In genomic region chr5:45519960-45520808, GRCm38 (mm10) we compare ENCODE assay signal across 8 mouse cellular contexts. TPM values are rescaled to one million over a fixed set of nuclear protein-coding genes. Genes with fewer than 3 reads are reported as not detected.
DNase-seq lines count a peak whose midpoint lies in the region; ATAC-seq lines count a peak whose summit lies in the region.

TSS of gene Med28 (plus strand) at chr5:45520229.

- H3K27me3 ChIP-seq in forebrain, embryonic 11.5 days (ENCODE audit: control insufficient read depth, insufficient read depth, low read length): no peaks in the 10 kb centered on the region
- H3K27me3 ChIP-seq in heart, embryonic 16.5 days (ENCODE audit: control insufficient read depth, insufficient read depth, low read length): no peaks in the 10 kb centered on the region
- H3K27me3 ChIP-seq in liver, embryonic 15.5 days: no peaks in the 10 kb centered on the region
- no peaks in the 10 kb centered on the region for H3K27me3 ChIP-seq in neural tube, embryonic 12.5 days (replicated peaks)

- H3K27ac ChIP-seq in forebrain, embryonic 11.5 days (ENCODE audit: low read depth, low read length): no peak within 1 kb of the TSS
- 0 out of 2 replicates have a peak within 1 kb of the TSS, but pooled peaks have one; percentile 25 for H3K27ac ChIP-seq in heart, embryonic 16.5 days (ENCODE audit: low read length)
- peak within 1 kb of the TSS; percentile 78 for H3K27ac ChIP-seq in liver, embryonic 15.5 days (replicated peaks)
- H3K27ac ChIP-seq in neural tube, embryonic 12.5 days: no peak within 1 kb of the TSS

- H3K4me3 ChIP-seq in forebrain, embryonic 11.5 days (ENCODE audit: low read depth, low read length): peak within 1 kb of the TSS; percentile 94
- peak within 1 kb of the TSS; percentile 78 for H3K4me3 ChIP-seq in heart, embryonic 16.5 days (ENCODE audit: low read length)
- H3K4me3 ChIP-seq in liver, embryonic 15.5 days (replicated peaks): peak within 1 kb of the TSS; percentile 93
- H3K4me3 ChIP-seq in neural tube, embryonic 12.5 days: peak within 1 kb of the TSS; percentile 89

- H3K36me3 ChIP-seq in forebrain, embryonic 11.5 days (ENCODE audit: control insufficient read depth, insufficient read depth, low read length): no peaks in the 10 kb centered on the region; the same call in 1 of the 2 replicates
- H3K36me3 ChIP-seq in heart, embryonic 16.5 days (ENCODE audit: control insufficient read depth, insufficient read depth): peaks cover 7% of the 10 kb centered on the region
- H3K36me3 ChIP-seq in liver, embryonic 15.5 days (replicated peaks): peaks cover 13% of the 10 kb centered on the region
- H3K36me3 ChIP-seq in neural tube, embryonic 12.5 days: peaks cover 15% of the 10 kb centered on the region

- WGBS in forebrain, embryonic 11.5 days: 2% methylated on average over 56 of the region's 56 CpGs
- 2% methylated on average over 56 of the region's 56 CpGs for WGBS in heart, embryonic 16.5 days
- WGBS in liver, embryonic 15.5 days (ENCODE audit: insufficient replicate concordance): 2% methylated on average over 56 of the region's 56 CpGs
- 3% methylated on average over 56 of the region's 56 CpGs for WGBS in neural tube, embryonic 12.5 days

- no peaks in the 10 kb centered on the region for H3K9me3 ChIP-seq in forebrain, embryonic 11.5 days (ENCODE audit: control insufficient read depth, low read length)
- no peaks in the 10 kb centered on the region for H3K9me3 ChIP-seq in heart, embryonic 16.5 days (replicated peaks; ENCODE audit: control insufficient read depth, low read length)
- no peaks in the 10 kb centered on the region for H3K9me3 ChIP-seq in liver, embryonic 15.5 days (replicated peaks)
- H3K9me3 ChIP-seq in neural tube, embryonic 12.5 days: no peaks in the 10 kb centered on the region

- peak within 1 kb of the TSS; percentile 90 for H3K4me2 ChIP-seq in forebrain, embryonic 11.5 days (ENCODE audit: low read depth, low read length, severe bottlenecking)
- peak within 1 kb of the TSS; percentile 93 for H3K4me2 ChIP-seq in heart, embryonic 16.5 days (ENCODE audit: low read depth, low read length)
- H3K4me2 ChIP-seq in liver, embryonic 15.5 days: peak within 1 kb of the TSS; percentile 82
- H3K4me2 ChIP-seq in neural tube, embryonic 12.5 days (replicated peaks): peak within 1 kb of the TSS; percentile 74

- peak; percentile 97 for ATAC-seq in forebrain, embryonic 11.5 days (replicated peaks; ENCODE audit: low FRiP score)
- peak; percentile 96 for ATAC-seq in heart, embryonic 16.5 days (replicated peaks; ENCODE audit: extremely low read depth, insufficient read depth, low FRiP score)
- peak; percentile 89 for ATAC-seq in liver, embryonic 15.5 days (ENCODE audit: insufficient read depth)
- peak; percentile 98 for ATAC-seq in neural tube, embryonic 12.5 days (ENCODE audit: low FRiP score, low read depth)

- peaks cover 5% of the 10 kb centered on the region; the same call in 1 of the 2 replicates for H3K4me1 ChIP-seq in forebrain, embryonic 11.5 days (replicated peaks; ENCODE audit: control insufficient read depth, insufficient read depth, low read length)
- peaks cover 18% of the 10 kb centered on the region for H3K4me1 ChIP-seq in heart, embryonic 16.5 days (ENCODE audit: control insufficient read depth, insufficient read depth, low read length)
- peaks cover 23% of the 10 kb centered on the region for H3K4me1 ChIP-seq in liver, embryonic 15.5 days (replicated peaks)
- H3K4me1 ChIP-seq in neural tube, embryonic 12.5 days: peaks cover 15% of the 10 kb centered on the region

- H3K9ac ChIP-seq in forebrain, embryonic 11.5 days (ENCODE audit: low read length): peak within 1 kb of the TSS; percentile 90
- H3K9ac ChIP-seq in heart, embryonic 16.5 days (ENCODE audit: low read length): peak within 1 kb of the TSS; percentile 84
- H3K9ac ChIP-seq in liver, embryonic 15.5 days: peak within 1 kb of the TSS; percentile 91
- peak within 1 kb of the TSS; percentile 83 for H3K9ac ChIP-seq in neural tube, embryonic 12.5 days

- DNase-seq in CD8-positive naive resting alpha-beta T cell, adult 2 months (ENCODE audit: low read depth in 2 of 2, low spot score in 2 of 2): peak; percentile 89 to 90
- DNase-seq in c-Kit-positive CD71-negative TER-119-negative erythroid progenitor cells, embryonic 14.5 days (ENCODE audit: low read depth): peak; percentile 72
- DNase-seq in forebrain, embryonic 11.5 days (ENCODE audit: low spot score): peak; percentile 96
- peak; percentile 96 for DNase-seq in kidney, postnatal 36 days
- peak; percentile 68 for DNase-seq in telencephalon, adult 2 months (ENCODE audit: low read depth, low spot score)

RNA-seq across cellular contexts. Expression of gene Med28, which starts in this region (rescaled TPM):
- 266 and 285 TPM in 2 replicates for polyA plus RNA-seq in forebrain, embryonic 11.5 days (2014; fragmentation: Nextera tagmentation; extraction: Ambion mirVana)
- 169 and 170 TPM in 2 replicates for polyA plus RNA-seq in heart, embryonic 16.5 days (2015; fragmentation: Nextera tagmentation; extraction: Ambion mirVana)
- polyA plus RNA-seq in liver, embryonic 15.5 days (2015; fragmentation: Nextera tagmentation; extraction: Ambion mirVana): 82.1 and 92.2 TPM in 2 replicates
- 257 and 275 TPM in 2 replicates for polyA plus RNA-seq in neural tube, embryonic 12.5 days (2016; fragmentation: Nextera tagmentation; extraction: Ambion mirVana)

Comparison
In these comparisons a context has a peak if more than half of its experiments do, and no peak if none do; other contexts are left out.
1. H3K27ac ChIP-seq: peak in heart, embryonic 16.5 days (single experiment) and liver, embryonic 15.5 days (single experiment); none in forebrain, embryonic 11.5 days (single experiment) and neural tube, embryonic 12.5 days (single experiment).
2. Peak in every context shown above with its lines, with median percentiles within 50 percentile points of each other: DNase-seq, ATAC-seq, H3K4me2 ChIP-seq, H3K4me3 ChIP-seq and H3K9ac ChIP-seq.